ENCODE assay signal across 17 mouse cellular contexts in genomic region chr7:28360291-28360690, GRCm38 (mm10).
"Had no signal": no experiment of that assay in that cellular context is flagged by ENCODE, and none has a peak within 500 bp of the region (broad histone marks: within the 10 kb centered on the region; RNA-seq: fewer than 3 reads in every experiment).

No protein-coding gene starts in this region.

- H3K27me3 ChIP-seq: kidney, embryonic 15.5 days; limb, embryonic 13.5 days; liver, embryonic 12.5 days; liver, embryonic 15.5 days; lung, embryonic 15.5 days; midbrain, embryonic 15.5 days; neural tube, embryonic 13.5 days had no signal

- ATAC-seq: liver, embryonic 12.5 days; midbrain, embryonic 15.5 days had no signal

- H3K27ac ChIP-seq: kidney, embryonic 15.5 days; limb, embryonic 10.5 days; limb, embryonic 13.5 days; liver, embryonic 12.5 days; liver, embryonic 15.5 days; lung, embryonic 15.5 days; midbrain, embryonic 15.5 days; neural tube, embryonic 13.5 days; stomach, postnatal 0 days had no signal

- H3K4me3 ChIP-seq: kidney, embryonic 15.5 days; limb, embryonic 10.5 days; limb, embryonic 13.5 days; liver, embryonic 12.5 days; liver, embryonic 15.5 days; lung, embryonic 15.5 days; megakaryocyte, embryonic 14.5 days; midbrain, embryonic 15.5 days; neural tube, embryonic 13.5 days had no signal

- H3K9me3 ChIP-seq: kidney, embryonic 15.5 days; limb, embryonic 10.5 days; limb, embryonic 13.5 days; liver, embryonic 12.5 days; liver, embryonic 15.5 days; lung, embryonic 15.5 days; megakaryocyte, embryonic 14.5 days; midbrain, embryonic 15.5 days; neural tube, embryonic 13.5 days had no signal

- DNase-seq: kidney, adult 8-10 months; layer of hippocampus, adult 9-11 months; liver; lung, adult 18-20 months; lung, postnatal 36 days; retina, postnatal 1 day; thymus, postnatal 25 days had no signal
